Mouse (Mus musculus): ENCODE results near the gene Cacna2d3. TPM values are rescaled to one million over a fixed set of nuclear protein-coding genes. Genes with fewer than 3 reads are reported as not detected.

Cacna2d3 gene
- total and polyA plus RNA-seq, 3 experiments, result not detected

- dilution Hi-C loops (cut with MboI; ENCODE audit: extremely low pct_ligation_motif_present, extremely low pct_unique_long_range_greater_than_20kb, low sequenced_read_pairs), result no loop called here
- no peak overlapping the region for H3K9ac ChIP-seq (ENCODE audit: insufficient read depth, low read depth)
- H3K4me1 ChIP-seq (ENCODE audit: control insufficient read depth in 1 of 2, insufficient read depth in 2 of 2), result no peaks in the 10 kb centered on the region
- H3K36me3 ChIP-seq (replicated peaks in 1 of 2; ENCODE audit: control insufficient read depth in 1 of 2, insufficient read depth in 1 of 2, low read length in 1 of 2), result no peaks in the 10 kb centered on the region
- TF ChIP-seq BHLHE40 (IDR thresholded peaks at IDR 0.05; ENCODE audit: low read depth, low read length) (no peak), RCOR1 (conservative IDR thresholded peaks at IDR 0.05; ENCODE audit: low read depth, low read length) (no peak), POLR2AphosphoS2 (IDR thresholded peaks at IDR 0.05; ENCODE audit: low read depth, low read length) (no peak), GABPA (IDR thresholded peaks at IDR 0.05; ENCODE audit: insufficient replicate concordance, low read depth, low read length) (no peak), UBTF (IDR thresholded peaks at IDR 0.05; ENCODE audit: low read depth, low read length) (no peak), PAX5 (IDR thresholded peaks at IDR 0.05; ENCODE audit: low read length) (no peak), CHD2 (IDR thresholded peaks at IDR 0.05; ENCODE audit: low read length) (no peak), IRF4 (IDR thresholded peaks at IDR 0.05; ENCODE audit: low read depth, low read length) (no peak), TBP (conservative IDR thresholded peaks at IDR 0.05; ENCODE audit: low read depth, low read length) (no peak), NELFE (IDR thresholded peaks at IDR 0.05; ENCODE audit: low read depth, low read length) (no peak), JUN (IDR thresholded peaks at IDR 0.05; ENCODE audit: insufficient read depth, low read depth, low read length) (no peak), MYC (IDR thresholded peaks at IDR 0.05; ENCODE audit: low read depth, low read length) (no peak), SIN3A (IDR thresholded peaks at IDR 0.05; ENCODE audit: low read length) (no peak), EP300 (IDR thresholded peaks at IDR 0.05; ENCODE audit: low read length) (no peak), SMC3 (IDR thresholded peaks at IDR 0.05; ENCODE audit: low read depth, low read length) (no peak), E2F4 (IDR thresholded peaks at IDR 0.05; ENCODE audit: insufficient replicate concordance, low read depth, low read length) (no peak), USF2 (conservative IDR thresholded peaks at IDR 0.05; ENCODE audit: low read depth, low read length) (no peak)
- H3K27me3 ChIP-seq (replicated peaks), result no peaks in the 10 kb centered on the region
- no peak overlapping the region for H3K4me2 ChIP-seq (ENCODE audit: insufficient read depth, low read depth, poor library complexity, severe bottlenecking)
- in situ Hi-C loops (cut with MboI; ENCODE audit: low pct_ligation_motif_present, low pct_unique_long_range_greater_than_20kb, low sequenced_read_pairs), result no loop called here
- no peak overlapping the region for H3K4me3 ChIP-seq (replicated peaks in 1 of 3; ENCODE audit: low read depth in 2 of 3, low read length in 2 of 3, poor library complexity in 1 of 3)
- no peaks in the 10 kb centered on the region for H3K79me2 ChIP-seq (replicated peaks; ENCODE audit: control insufficient read depth, extremely low read depth, insufficient read depth, poor library complexity, severe bottlenecking)
- no peak overlapping the region for H3K27ac ChIP-seq (ENCODE audit: insufficient read depth, low read depth)
- H3K9me3 ChIP-seq (replicated peaks; ENCODE audit: low read length), result peaks cover 58% of the 10 kb centered on the region
- DNase-seq (ENCODE audit: extremely low read depth), result no peak
These were observed 771.9 kb downstream of the Cacna2d3 start for GRCm38 (mm10) chr14:28949785-28950184.

- H3K36me3 ChIP-seq (replicated peaks in 1 of 2; ENCODE audit: control insufficient read depth in 1 of 2, insufficient read depth in 1 of 2, low read length in 1 of 2), result no peaks in the 10 kb centered on the region
- TF ChIP-seq NRF1 (IDR thresholded peaks at IDR 0.05; ENCODE audit: low read depth, low read length) (no peak), JUN (IDR thresholded peaks at IDR 0.05; ENCODE audit: insufficient read depth, low read depth, low read length) (no peak), GABPA (IDR thresholded peaks at IDR 0.05; ENCODE audit: insufficient replicate concordance, low read depth, low read length) (no peak), TCF12 (IDR thresholded peaks at IDR 0.05; ENCODE audit: low read depth, low read length) (no peak), PAX5 (IDR thresholded peaks at IDR 0.05; ENCODE audit: low read length) (no peak), USF1 (IDR thresholded peaks at IDR 0.05; ENCODE audit: low read depth, low read length) (no peak), ZMIZ1 (IDR thresholded peaks at IDR 0.05; ENCODE audit: low read depth, low read length) (no peak), IRF4 (IDR thresholded peaks at IDR 0.05; ENCODE audit: low read depth, low read length) (no peak), JUND (conservative IDR thresholded peaks at IDR 0.05; ENCODE audit: low read depth, low read length) (no peak), MXI1 (IDR thresholded peaks at IDR 0.05; ENCODE audit: low read depth, low read length) (no peak), TBP (conservative IDR thresholded peaks at IDR 0.05; ENCODE audit: low read depth, low read length) (no peak), SMC3 (IDR thresholded peaks at IDR 0.05; ENCODE audit: low read depth, low read length) (no peak), UBTF (IDR thresholded peaks at IDR 0.05; ENCODE audit: low read depth, low read length) (no peak), ZKSCAN1 (IDR thresholded peaks at IDR 0.05; ENCODE audit: borderline replicate concordance, low read depth, low read length) (no peak), E2F4 (IDR thresholded peaks at IDR 0.05; ENCODE audit: insufficient replicate concordance, low read depth, low read length) (no peak)
- H3K79me2 ChIP-seq (replicated peaks; ENCODE audit: control insufficient read depth, extremely low read depth, insufficient read depth, poor library complexity, severe bottlenecking), result no peaks in the 10 kb centered on the region
- in situ Hi-C loops (cut with MboI; ENCODE audit: low pct_ligation_motif_present, low pct_unique_long_range_greater_than_20kb, low sequenced_read_pairs), result no loop called here
- DNase-seq (ENCODE audit: extremely low read depth), result no peak
- H3K27ac ChIP-seq (ENCODE audit: insufficient read depth, low read depth), result no peak overlapping the region
- no peak overlapping the region for H3K4me2 ChIP-seq (ENCODE audit: insufficient read depth, low read depth, poor library complexity, severe bottlenecking)
- no peaks in the 10 kb centered on the region for H3K4me1 ChIP-seq (ENCODE audit: control insufficient read depth in 1 of 2, insufficient read depth in 2 of 2)
- no peaks in the 10 kb centered on the region for H3K27me3 ChIP-seq (replicated peaks)
- H3K9ac ChIP-seq (ENCODE audit: insufficient read depth, low read depth), result no peak overlapping the region
- peaks cover 56% of the 10 kb centered on the region for H3K9me3 ChIP-seq (replicated peaks; ENCODE audit: low read length)
- H3K4me3 ChIP-seq (replicated peaks in 1 of 3; ENCODE audit: low read depth in 2 of 3, low read length in 2 of 3, poor library complexity in 1 of 3), result no peak overlapping the region
- dilution Hi-C loops (cut with MboI; ENCODE audit: extremely low pct_ligation_motif_present, extremely low pct_unique_long_range_greater_than_20kb, low sequenced_read_pairs), result no loop called here
These were observed 773.4 kb downstream of the Cacna2d3 start for GRCm38 (mm10) chr14:28948019-28948850.

All from CH12.LX (cell line).